Mouse (Mus musculus) urinary bladder, postnatal 25 days (tissue): ENCODE measurements at regions not wholly inside any gene's neighbourhood (a gene's known extent, or its start where the extent isn't known, plus 50 kb on each side); places are given as distances from the start of the nearest gene placed in this dataset.

Experiments used
- DNase-seq: peaks from one replicate; pipeline ENCODE4 v3.0.0; 2022; ENCODE audit warnings: low spot score

GRCm38 (mm10) chr8:115626396-115627136 is 81.0 kb downstream of the Maf start:
- DNase-seq, result no peak

- DNase-seq, result no peak
These were observed 82.5 kb downstream of the Maf start for GRCm38 (mm10) chr8:115625072-115625471.

- DNase-seq, result peak; percentile 24
These were observed 89.4 kb downstream of the Maf start for GRCm38 (mm10) chr8:115618049-115618760.

- no peak for DNase-seq
These were observed 90.6 kb downstream of the Maf start for GRCm38 (mm10) chr8:115616871-115617605.

- no peak for DNase-seq
These were observed 93.5 kb downstream of the Maf start for GRCm38 (mm10) chr8:115613946-115614584.

GRCm38 (mm10) chr8:115612119-115612518 is 95.5 kb downstream of the Maf start:
- DNase-seq, result no peak

- DNase-seq, result no peak
These were observed 107.8 kb downstream of the Maf start for GRCm38 (mm10) chr8:115599771-115600170.

GRCm38 (mm10) chr8:115597226-115597953 is 110.2 kb downstream of the Maf start:
- no peak for DNase-seq

GRCm38 (mm10) chr8:115589721-115590120 is 117.9 kb downstream of the Maf start:
- no peak for DNase-seq

GRCm38 (mm10) chr8:115589076-115589475 is 118.5 kb downstream of the Maf start:
- DNase-seq, result no peak

GRCm38 (mm10) chr8:115584311-115584907 is 123.2 kb downstream of the Maf start:
- DNase-seq, result no peak

GRCm38 (mm10) chr8:115583221-115583620 is 124.4 kb downstream of the Maf start:
- DNase-seq, result no peak

GRCm38 (mm10) chr8:115581940-115582517 is 125.6 kb downstream of the Maf start:
- DNase-seq, result no peak

GRCm38 (mm10) chr8:115568394-115568793 is 139.2 kb downstream of the Maf start:
- DNase-seq, result no peak

- no peak for DNase-seq
These were observed 141.8 kb downstream of the Maf start for GRCm38 (mm10) chr8:115565768-115566167.

- no peak for DNase-seq
These were observed 145.2 kb downstream of the Maf start for GRCm38 (mm10) chr8:115562362-115562761.

GRCm38 (mm10) chr8:115560985-115561916 is 146.3 kb downstream of the Maf start:
- no peak for DNase-seq

GRCm38 (mm10) chr8:115555452-115555851 is 152.1 kb downstream of the Maf start:
- DNase-seq, result no peak

GRCm38 (mm10) chr8:115554185-115554584 is 153.4 kb downstream of the Maf start:
- no peak for DNase-seq

GRCm38 (mm10) chr8:115551262-115551661 is 156.3 kb downstream of the Maf start:
- no peak for DNase-seq
